Mouse (Mus musculus) left cerebral cortex, postnatal 4 days (tissue): Measurements from ENCODE around the gene Angel2. TPM values are rescaled to one million over a fixed set of nuclear protein-coding genes. Genes with fewer than 3 reads are reported as not detected.

Experiments
- DNase-seq: peaks from one replicate; pipeline ENCODE4 v3.0.0-alpha.2; 2022
- intact Hi-C: fragments of 180-260 bp; cut with DNase I; formaldehyde crosslinking; loops from one replicate; pipeline ENCODE4 v1.15.1; 2025
- total RNA-seq, 2 experiments: library from RNA; stranded (reverse); gene quantifications; 2 replicates each; pipeline ENCODE4 v1.2.3; 2021

The Angel2 gene
- total RNA-seq, 2 experiments from 2014 or later, result 58.2 to 60.0 TPM

GRCm38 (mm10) chr1:190976887-190977573, 52.1 kb downstream of the Angel2 start:
- intact Hi-C loops, result no loop called here
- DNase-seq, result peak; percentile 29

GRCm38 (mm10) chr1:190978001-190978400, 53.1 kb downstream of the Angel2 start:
- intact Hi-C loops, result no loop called here
- DNase-seq, result peak; percentile 87

DNA sequence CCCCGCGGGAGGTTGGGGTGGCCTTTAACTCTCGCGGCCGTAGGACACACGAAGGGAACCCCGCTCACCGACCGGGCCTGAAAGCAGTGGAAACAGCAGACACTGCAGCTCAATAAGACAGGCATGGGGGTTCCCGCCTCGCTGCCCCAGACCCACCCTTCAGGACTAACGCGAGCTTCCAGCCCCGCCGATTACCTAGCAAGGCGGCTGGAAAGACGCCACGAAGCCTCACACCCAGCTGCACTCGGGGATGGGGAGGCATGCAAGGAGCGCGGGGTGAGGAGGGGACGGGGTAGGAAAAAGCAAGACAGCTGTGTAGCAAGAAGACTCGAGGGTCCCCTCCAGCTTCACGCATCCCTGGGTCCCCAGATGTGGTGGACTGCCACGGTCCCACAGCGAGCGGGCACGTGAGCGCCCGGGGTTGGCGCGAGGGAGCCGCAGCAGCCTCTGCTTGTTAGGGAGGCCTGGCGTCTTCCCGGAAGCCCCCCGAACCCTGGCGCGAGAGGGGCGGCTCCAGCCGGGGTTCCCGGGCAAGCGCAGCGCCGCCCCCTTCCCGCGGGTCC, 53.7 kb downstream of the Angel2 start:
- intact Hi-C loops, result no loop called here
- DNase-seq, result peak; percentile 48

- intact Hi-C loops, result no loop called here
- DNase-seq, result peak; percentile 86
Measured at GRCm38 (mm10) chr1:190979100-190979563, 54.2 kb downstream of the Angel2 start, which contains the start of gene Vash2. Gene Vash2 (minus strand): TSS chr1:190979296.

DNA sequence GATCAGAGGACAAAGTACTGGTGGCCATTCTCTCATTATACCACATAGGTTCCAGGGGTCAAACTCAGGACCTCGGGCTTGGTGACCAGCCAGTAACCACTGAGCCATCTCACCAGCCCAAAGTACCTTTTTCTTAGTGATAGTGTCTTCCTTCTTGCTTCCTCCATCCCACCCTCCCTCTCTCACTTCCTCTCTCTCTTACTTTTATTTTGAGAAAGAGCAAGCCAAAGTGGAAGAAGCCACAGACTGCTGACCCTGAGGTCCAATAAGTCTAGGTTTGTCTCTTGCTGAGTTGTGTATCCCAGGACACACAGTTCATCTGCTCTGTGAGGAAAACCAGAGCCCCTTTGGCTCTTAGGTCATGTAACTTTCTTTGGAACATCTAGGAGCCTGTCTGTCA, 55.6 kb downstream of the Angel2 start:
- DNase-seq, result no peak
- intact Hi-C loops, result no loop called here

DNA sequence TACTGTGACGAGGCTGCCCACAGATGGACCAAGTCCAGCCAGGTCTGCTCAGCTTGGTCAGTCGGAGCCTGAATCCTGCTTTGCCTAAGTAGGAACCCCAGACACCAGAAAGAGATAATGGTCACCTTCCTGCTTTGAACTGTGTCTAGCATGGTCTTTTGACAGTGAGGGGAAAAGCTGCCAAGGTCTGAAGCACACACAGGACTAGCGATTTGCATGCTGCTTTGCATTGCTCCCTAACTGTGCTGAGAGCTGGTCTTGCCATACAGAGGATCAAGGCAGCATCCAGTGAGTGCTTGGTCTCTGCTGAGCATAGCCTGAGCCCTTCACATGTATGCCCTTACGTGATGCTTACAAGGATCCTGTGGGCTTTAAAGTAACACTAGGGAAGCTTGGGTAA, 56.5 kb downstream of the Angel2 start:
- no peak for DNase-seq
- intact Hi-C loops, result no loop called here

DNA sequence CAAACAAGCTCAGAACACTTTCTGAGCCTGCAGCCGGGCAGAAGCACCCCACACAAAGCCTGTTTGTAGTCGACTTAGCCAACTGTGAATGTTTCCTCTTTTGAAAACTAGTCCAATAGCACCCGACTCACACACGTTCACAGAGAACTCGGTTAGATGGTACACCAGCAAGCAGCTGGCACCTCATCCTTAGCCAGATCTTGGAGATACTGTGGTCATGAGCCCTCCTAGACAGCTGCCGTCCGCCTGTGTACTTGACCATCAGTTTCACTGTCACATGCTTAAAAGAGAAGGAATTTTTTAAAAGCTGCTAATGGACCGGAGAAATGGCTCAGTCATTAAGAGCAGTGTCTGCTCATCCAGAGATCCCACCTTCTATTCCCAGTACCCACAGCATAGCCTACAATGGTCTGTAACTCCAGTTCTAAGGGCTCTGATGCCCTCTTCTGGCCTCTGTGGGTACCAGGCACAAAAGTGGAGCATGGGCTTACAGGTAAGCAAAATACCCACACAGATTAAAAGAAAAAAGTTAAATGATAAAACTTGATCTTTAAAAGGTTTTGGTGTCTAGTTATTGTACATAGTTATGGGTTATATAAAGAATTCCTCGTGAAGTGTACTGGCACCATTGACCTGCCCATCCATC, 64.6 kb downstream of the Angel2 start:
- intact Hi-C loops, result no loop called here

GRCm38 (mm10) chr1:190995548-190995947, 70.6 kb downstream of the Angel2 start:
- intact Hi-C loops, result no loop called here
- peak; percentile 91 for DNase-seq

More for the DNA sequence above, 64.6 kb downstream of the Angel2 start:
- no peak for DNase-seq

DNA sequence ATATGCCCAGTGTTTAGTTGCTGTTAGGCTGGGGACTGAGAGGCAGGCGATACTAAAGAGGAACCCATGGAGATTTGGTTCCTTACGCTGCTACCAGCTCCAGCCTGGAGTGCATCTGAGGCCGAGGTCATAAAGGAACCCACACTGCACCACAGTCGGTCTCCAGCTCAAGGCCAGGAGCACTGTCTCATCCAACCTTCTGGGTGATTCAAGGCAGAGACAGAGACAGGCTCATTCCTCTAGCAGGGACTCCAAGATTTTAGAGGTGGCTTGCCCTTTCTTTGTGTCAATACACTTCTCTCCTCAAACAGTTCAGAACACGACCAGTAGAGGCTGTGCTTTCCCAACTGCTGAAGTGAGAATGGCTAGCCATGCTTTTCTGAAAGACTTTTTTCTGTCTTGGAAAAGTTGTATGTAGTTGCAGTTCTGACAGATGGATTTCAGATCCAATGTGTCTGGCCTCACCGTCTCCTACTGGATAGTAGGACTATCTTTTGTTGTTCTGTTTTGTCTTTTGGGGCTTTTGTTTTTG, 71.5 kb downstream of the Angel2 start:
- intact Hi-C loops, result no loop called here
- DNase-seq, result no peak

Other genes starting within 250 kb of the Angel2 start
- 10 to 100 TPM; 66.6 to 74.9 TPM for gene Rps6kc1, start 13.3 kb upstream of the Angel2 start, total RNA-seq
- 10 to 100 TPM; 63.8 to 72.2 TPM for gene Vash2, start 54.2 kb downstream of the Angel2 start, total RNA-seq
- 10 to 100 TPM; 27.0 to 27.6 TPM for gene Flvcr1, start 101.0 kb downstream of the Angel2 start, total RNA-seq
- not detected for gene Spata45, start 111.5 kb downstream of the Angel2 start, total RNA-seq
- gene Tatdn3, start 137.8 kb downstream of the Angel2 start, total RNA-seq, result 10 to 100 TPM; 15.2 to 17.1 TPM
- 1 to 10 TPM; 2.3 to 2.7 TPM for gene Nsl1, start 137.9 kb downstream of the Angel2 start, total RNA-seq
- 1 to 10 TPM in 1 of 2 experiments, under 1 TPM in 1; 0.62 to 1.2 TPM for gene Batf3, start 172.7 kb downstream of the Angel2 start, total RNA-seq
- not detected for gene Fam71a, start 239.7 kb downstream of the Angel2 start, total RNA-seq